Mouse (Mus musculus) lung, embryonic 16.5 days (tissue): Measurements from ENCODE around the gene Kctd6. TPM values are rescaled to one million over a fixed set of nuclear protein-coding genes. Genes with fewer than 3 reads are reported as not detected.

Source experiments
- ATAC-seq: fragments of 200-750 bp; cut with Nextera tagmentation; 2 replicates; pipeline ENCODE4 v1.8.0; 2017; ENCODE audit warnings: low read depth, mild to moderate bottlenecking, moderate library complexity
- H3K27ac ChIP-seq: fragments of 300-500 bp; sonication (generic); 2 replicates; pipeline ENCODE4 v1.5.1; 2014; ENCODE audit warnings: mild to moderate bottlenecking, control low read depth, low read length
- H3K27me3 ChIP-seq: fragments of 300-500 bp; sonication (generic); 2 replicates; pipeline ENCODE4 v1.6.1; 2014; ENCODE audit warnings: low read depth, low read length, mixed read lengths; ENCODE audit not compliant: control insufficient read depth, insufficient read depth
- H3K36me3 ChIP-seq: fragments of 300-500 bp; sonication (generic); 2 replicates; pipeline ENCODE4 v1.6.1; 2014; ENCODE audit warnings: low read length; ENCODE audit not compliant: control insufficient read depth, insufficient read depth
- H3K4me1 ChIP-seq: fragments of 300-500 bp; sonication (generic); replicated peaks from 2 replicates; pipeline ENCODE4 v1.6.1; 2014; ENCODE audit warnings: low read length, mixed read lengths; ENCODE audit not compliant: control insufficient read depth, insufficient read depth
- H3K4me2 ChIP-seq: fragments of 300-500 bp; sonication (generic); 2 replicates; pipeline ENCODE4 v1.6.1; 2014; ENCODE audit warnings: low read depth, low read length, control low read depth
- H3K4me3 ChIP-seq: fragments of 300-500 bp; sonication (generic); 2 replicates; pipeline ENCODE4 v1.5.1; 2014; ENCODE audit warnings: mild to moderate bottlenecking, low read length, control low read depth
- H3K9ac ChIP-seq: fragments of 300-500 bp; sonication (generic); 2 replicates; pipeline ENCODE4 v1.6.1; 2014; ENCODE audit warnings: low read length, control low read depth
- H3K9me3 ChIP-seq: fragments of 300-500 bp; sonication (generic); 2 replicates; pipeline ENCODE4 v1.6.1; 2016; ENCODE audit warnings: low read length; ENCODE audit not compliant: control insufficient read depth
- WGBS: fragments of 180-500 bp; shearing (Covaris S2); extraction: QIAGEN DNeasy Blood & Tissue Kit; methylation state at CpG from one replicate; pipeline ENCODE4 v1.1.7; 2014; 5-methylcytosine and 5-hydroxymethylcytosine counted together
- polyA plus RNA-seq: library from polyadenylated mRNA; unstranded; fragments of >200 nt; fragmentation: Nextera tagmentation; extraction: Ambion mirVana; gene quantifications from 2 replicates; pipeline ENCODE4 v1.2.1, GENCODE M21; 2015

The Kctd6 gene
- polyA plus RNA-seq, 1 experiment from 2014 or later, result 3.2 TPM

GRCm38 (mm10) chr14:8186278-8187045 lies 27.5 kb upstream of the Kctd6 start:
- 76% methylated on average over 6 of the region's 6 CpGs for WGBS
- no peak overlapping the region for H3K27ac ChIP-seq
- no peaks in the 10 kb centered on the region for H3K4me1 ChIP-seq
- no peak overlapping the region for H3K4me2 ChIP-seq
- ATAC-seq, result peak; percentile 34; the same call in 1 of the 2 replicates
- H3K36me3 ChIP-seq, result no peaks in the 10 kb centered on the region
- no peak overlapping the region for H3K4me3 ChIP-seq
- H3K27me3 ChIP-seq, result no peaks in the 10 kb centered on the region
- no peak overlapping the region for H3K9ac ChIP-seq
- no peaks in the 10 kb centered on the region for H3K9me3 ChIP-seq

- H3K4me1 ChIP-seq, result no peaks in the 10 kb centered on the region
- H3K4me3 ChIP-seq, result no peak overlapping the region
- ATAC-seq, result no peak
- H3K9ac ChIP-seq, result no peak overlapping the region
- no peaks in the 10 kb centered on the region for H3K36me3 ChIP-seq
- 95% methylated on average over 3 of the region's 3 CpGs for WGBS
- H3K27ac ChIP-seq, result no peak overlapping the region
- no peak overlapping the region for H3K4me2 ChIP-seq
- no peaks in the 10 kb centered on the region for H3K9me3 ChIP-seq
- H3K27me3 ChIP-seq, result no peaks in the 10 kb centered on the region
Observed at GRCm38 (mm10) chr14:8190556-8190955, 23.4 kb upstream of the Kctd6 start.

- ATAC-seq, result no peak
- no peak overlapping the region for H3K9ac ChIP-seq
- 50% methylated on average over 12 of the region's 12 CpGs for WGBS
- H3K4me3 ChIP-seq, result no peak overlapping the region
- H3K4me1 ChIP-seq, result no peaks in the 10 kb centered on the region
- H3K36me3 ChIP-seq, result no peaks in the 10 kb centered on the region
- H3K4me2 ChIP-seq, result no peak overlapping the region
- H3K27ac ChIP-seq, result no peak overlapping the region
- no peaks in the 10 kb centered on the region for H3K9me3 ChIP-seq
- H3K27me3 ChIP-seq, result no peaks in the 10 kb centered on the region
Observed at GRCm38 (mm10) chr14:8191331-8191965, 22.5 kb upstream of the Kctd6 start.

- Histone ChIP-seq H3K4me1 (no peaks in the 10 kb centered on the region), H3K27me3 (no peaks in the 10 kb centered on the region), H3K4me2 (no peak overlapping the region), H3K36me3 (no peaks in the 10 kb centered on the region), H3K27ac (no peak overlapping the region), H3K9me3 (no peaks in the 10 kb centered on the region), H3K9ac (no peak overlapping the region), H3K4me3 (no peak overlapping the region)
- WGBS, result 87% methylated on average over 6 of the region's 6 CpGs
- ATAC-seq, result no peak
Observed at GRCm38 (mm10) chr14:8192727-8193126, 21.2 kb upstream of the Kctd6 start.

- Histone ChIP-seq H3K4me1 (no peaks in the 10 kb centered on the region), H3K9ac (no peak overlapping the region), H3K4me3 (no peak overlapping the region), H3K27ac (no peak overlapping the region), H3K9me3 (no peaks in the 10 kb centered on the region), H3K36me3 (no peaks in the 10 kb centered on the region), H3K27me3 (no peaks in the 10 kb centered on the region), H3K4me2 (no peak overlapping the region)
- WGBS, result 60% methylated on average over 5 of the region's 5 CpGs
- ATAC-seq, result no peak
Observed at GRCm38 (mm10) chr14:8200769-8201168, 13.2 kb upstream of the Kctd6 start.

GRCm38 (mm10) chr14:8201715-8202114 lies 12.2 kb upstream of the Kctd6 start:
- no peak overlapping the region for H3K27ac ChIP-seq
- H3K36me3 ChIP-seq, result no peaks in the 10 kb centered on the region
- H3K9me3 ChIP-seq, result no peaks in the 10 kb centered on the region
- no peak for ATAC-seq
- no peaks in the 10 kb centered on the region for H3K4me1 ChIP-seq
- no peak overlapping the region for H3K9ac ChIP-seq
- H3K27me3 ChIP-seq, result no peaks in the 10 kb centered on the region
- 73% methylated on average over 3 of the region's 3 CpGs for WGBS
- H3K4me3 ChIP-seq, result no peak overlapping the region
- no peak overlapping the region for H3K4me2 ChIP-seq

- Histone ChIP-seq H3K27me3 (no peaks in the 10 kb centered on the region), H3K4me1 (no peaks in the 10 kb centered on the region), H3K36me3 (no peaks in the 10 kb centered on the region), H3K4me3 (no peak overlapping the region), H3K27ac (no peak overlapping the region), H3K9ac (no peak overlapping the region), H3K4me2 (no peak overlapping the region), H3K9me3 (no peaks in the 10 kb centered on the region)
- no peak for ATAC-seq
- WGBS, result 48% methylated on average over 9 of the region's 9 CpGs
Observed at GRCm38 (mm10) chr14:8206179-8206910, 7.6 kb upstream of the Kctd6 start.

- no peaks in the 10 kb centered on the region for H3K4me1 ChIP-seq
- H3K27ac ChIP-seq, result no peak overlapping the region
- ATAC-seq, result no peak
- no peak overlapping the region for H3K4me3 ChIP-seq
- H3K36me3 ChIP-seq, result no peaks in the 10 kb centered on the region
- no peak overlapping the region for H3K4me2 ChIP-seq
- no peaks in the 10 kb centered on the region for H3K27me3 ChIP-seq
- H3K9me3 ChIP-seq, result no peaks in the 10 kb centered on the region
- 43% methylated on average over 5 of the region's 5 CpGs for WGBS
- no peak overlapping the region for H3K9ac ChIP-seq
Observed at GRCm38 (mm10) chr14:8207105-8207504, 6.8 kb upstream of the Kctd6 start.

GRCm38 (mm10) chr14:8207543-8207942 lies 6.4 kb upstream of the Kctd6 start:
- Histone ChIP-seq H3K27me3 (no peaks in the 10 kb centered on the region), H3K36me3 (no peaks in the 10 kb centered on the region), H3K4me2 (no peak overlapping the region), H3K4me1 (no peaks in the 10 kb centered on the region), H3K9ac (no peak overlapping the region), H3K27ac (no peak overlapping the region), H3K4me3 (no peak overlapping the region), H3K9me3 (no peaks in the 10 kb centered on the region)
- WGBS, result 84% methylated on average over 5 of the region's 5 CpGs
- no peak for ATAC-seq
